Mouse (Mus musculus): Measurements from ENCODE around the gene Gart.

- no peak for TF ChIP-seq CTCF (IDR thresholded peaks at IDR 0.05; ENCODE audit: borderline replicate concordance, insufficient read depth, low read depth, low read length)
- TF ChIP-seq POLR2A (IDR thresholded peaks at IDR 0.05; ENCODE audit: borderline replicate concordance, insufficient read depth, low read length), result no peak
Measured at GRCm38 (mm10) chr16:91629749-91630148, 17.0 kb downstream of the Gart start.
